Mouse (Mus musculus): ENCODE data around the gene Tmem88. TPM values are rescaled to one million over a fixed set of nuclear protein-coding genes. Genes with fewer than 3 reads are reported as not detected.
"Not testable (repeated sequence)": the region's sequence is repeated elsewhere in the genome, so short reads cannot be mapped to it uniquely, and the experiment has no call there.

The Tmem88 gene
- polyA plus RNA-seq, 1 experiment, result 25.4 TPM

DNA sequence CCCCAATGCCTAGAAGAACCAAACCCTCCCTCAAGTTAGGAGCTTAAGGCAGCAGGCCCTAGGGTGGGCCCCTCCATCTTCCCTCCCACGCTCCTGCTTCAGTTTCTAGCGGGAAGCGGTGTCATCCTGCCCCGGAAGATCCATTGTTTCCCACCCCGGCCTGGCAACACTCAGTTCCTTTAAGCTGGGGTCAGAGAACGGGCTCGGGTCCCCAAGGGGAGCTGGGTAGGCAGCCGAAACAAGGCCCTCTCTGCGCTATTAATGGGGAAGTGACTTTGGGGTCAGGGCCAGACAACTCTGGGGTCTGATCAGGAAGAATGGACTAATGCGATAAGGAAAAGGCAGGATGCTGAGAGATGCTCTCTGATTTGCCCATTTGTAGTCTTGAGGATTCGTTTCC is 1.3 kb downstream of the Tmem88 start:
- Histone ChIP-seq H3K4me3 (ENCODE audit: insufficient read depth, low read depth, low read length) (peak overlapping the region; percentile 75), H3K27ac (ENCODE audit: insufficient read depth, low read depth, low read length) (peak overlapping the region; percentile 65), H3K4me1 (ENCODE audit: control insufficient read depth, insufficient read depth, low read length) (peaks cover 3% of the 10 kb centered on the region; the same call in 1 of the 2 replicates), H3K36me3 (ENCODE audit: control insufficient read depth, insufficient read depth, low read length) (no peaks in the 10 kb centered on the region), H3K27me3 (replicated peaks; ENCODE audit: control insufficient read depth, insufficient read depth, low read length) (no peaks in the 10 kb centered on the region)
- DNase-seq, result peak; percentile 82
- no peak for TF ChIP-seq POLR2A (IDR thresholded peaks at IDR 0.05; ENCODE audit: low read depth, low read length)
- no peak for TF ChIP-seq CTCF (conservative IDR thresholded peaks at IDR 0.05; ENCODE audit: insufficient read depth, insufficient read length, low read depth, low read length)
- 40% methylated on average over 11 of the region's 11 CpGs for WGBS

DNA sequence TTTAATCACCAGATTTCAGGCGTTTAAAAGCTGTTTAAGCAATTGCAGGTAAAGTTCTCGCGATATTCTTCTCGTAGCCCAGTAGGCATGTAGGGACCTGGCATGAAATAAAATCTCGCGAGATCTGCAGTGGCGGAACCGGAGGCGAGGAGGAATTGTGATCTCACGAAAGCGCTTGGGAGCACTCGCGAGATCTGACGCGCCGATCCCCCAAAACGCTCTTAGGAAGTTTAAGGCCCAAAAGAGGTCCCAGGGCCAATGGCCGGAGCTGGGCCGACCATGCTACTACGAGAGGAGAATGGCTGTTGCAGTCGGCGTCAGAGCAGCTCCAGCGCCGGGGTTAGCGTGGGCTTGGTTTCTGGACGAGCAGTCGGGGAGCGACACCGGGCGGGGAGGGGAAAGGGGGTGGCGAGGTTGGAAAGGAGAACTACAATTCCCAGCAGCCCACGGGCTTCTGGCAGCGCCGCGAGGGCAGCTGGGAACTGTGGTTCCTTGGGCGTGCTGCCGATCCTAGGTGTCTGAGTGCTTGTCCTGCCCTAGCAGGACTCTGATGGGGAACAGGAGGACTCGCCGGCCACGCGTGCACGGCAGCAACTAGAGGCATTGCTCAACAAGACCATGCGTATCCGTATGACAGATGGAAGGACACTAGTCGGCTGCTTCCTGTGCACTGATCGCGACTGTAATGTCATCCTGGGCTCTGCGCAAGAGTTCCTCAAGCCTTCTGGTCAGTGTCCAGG is 2.2 kb downstream of the Tmem88 start:
- peak; percentile 62 for TF ChIP-seq POLR2A (IDR thresholded peaks at IDR 0.05; ENCODE audit: low read depth, low read length)
- no peak for TF ChIP-seq CTCF (conservative IDR thresholded peaks at IDR 0.05; ENCODE audit: insufficient read depth, insufficient read length, low read depth, low read length)
- Histone ChIP-seq H3K27me3 (replicated peaks; ENCODE audit: control insufficient read depth, insufficient read depth, low read length) (no peaks in the 10 kb centered on the region), H3K36me3 (ENCODE audit: control insufficient read depth, insufficient read depth, low read length) (no peaks in the 10 kb centered on the region), H3K4me1 (ENCODE audit: control insufficient read depth, insufficient read depth, low read length) (peaks cover 3% of the 10 kb centered on the region; the same call in 1 of the 2 replicates), H3K27ac (ENCODE audit: insufficient read depth, low read depth, low read length) (peak overlapping the region; percentile 99), H3K4me3 (ENCODE audit: insufficient read depth, low read depth, low read length) (peak overlapping the region; percentile 75)
- under 1% methylated on average over 48 of the region's 48 CpGs for WGBS
- peak; percentile 99 for DNase-seq

DNA sequence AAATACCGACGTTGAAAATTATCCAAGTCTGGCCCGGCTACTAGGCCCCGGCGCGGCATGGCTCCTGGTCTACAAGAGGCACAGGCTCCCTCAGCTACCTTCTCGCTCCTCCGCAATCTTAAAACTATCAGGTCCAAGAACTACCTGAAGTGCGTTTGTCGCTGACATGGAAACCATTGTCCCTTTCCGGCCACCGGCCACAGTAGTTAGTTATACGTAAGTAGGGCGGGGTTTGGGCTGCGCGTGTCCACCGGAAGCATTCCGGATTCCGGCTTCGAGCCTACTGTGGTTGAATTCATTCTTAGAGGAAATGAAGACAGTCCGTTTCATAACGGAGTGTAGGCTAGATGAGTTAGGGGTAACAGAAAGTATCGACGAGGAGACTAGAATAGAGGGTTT is 2.8 kb downstream of the Tmem88 start, which contains the start of the genes Naa38 and Cyb5d1:
Gene Naa38 (plus strand): TSS at position 253 of the 399 bp plus-strand sequence.
Gene Cyb5d1 (minus strand): TSS at position 397 of the 399 bp plus-strand sequence.
- H3K4me1 ChIP-seq (ENCODE audit: control insufficient read depth, insufficient read depth, low read length); H3K36me3 ChIP-seq (ENCODE audit: control insufficient read depth, insufficient read depth, low read length); H3K27me3 ChIP-seq (replicated peaks; ENCODE audit: control insufficient read depth, insufficient read depth, low read length): not testable (repeated sequence)
- H3K27ac ChIP-seq (ENCODE audit: insufficient read depth, low read depth, low read length), result peak within 1 kb of the TSS; percentile 99
- peak within 1 kb of the TSS; percentile 91 for H3K4me3 ChIP-seq (ENCODE audit: insufficient read depth, low read depth, low read length)
- under 1% methylated on average over 24 of the region's 24 CpGs for WGBS
- DNase-seq, result peak; percentile 97

DNA sequence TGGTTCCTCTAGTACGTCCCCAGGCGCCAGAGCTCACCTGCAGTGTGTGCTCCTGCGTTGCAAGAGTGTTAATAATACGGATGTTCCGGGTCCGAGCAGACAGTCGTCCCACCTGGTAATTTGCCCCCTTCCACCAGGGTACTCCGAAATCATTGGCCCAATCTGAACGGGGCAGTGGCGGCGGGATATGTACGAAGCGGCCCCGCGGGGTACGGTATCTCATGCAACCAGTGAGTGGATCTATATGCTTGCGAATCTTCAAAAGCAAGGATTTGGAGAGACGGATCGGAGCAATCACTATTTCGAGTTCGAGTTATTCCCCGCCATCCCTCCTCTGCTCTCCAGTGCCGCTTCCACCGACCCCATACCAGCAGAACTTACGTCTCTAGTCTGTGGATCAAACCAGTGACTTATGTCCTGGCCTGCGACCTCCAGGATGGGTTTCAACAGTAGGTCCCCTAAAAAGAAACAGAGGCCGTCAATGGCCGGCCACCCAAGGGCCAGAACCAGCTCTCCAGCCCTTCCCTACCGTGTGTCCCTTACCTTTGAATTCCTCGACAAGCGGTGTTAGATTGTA is 3.4 kb downstream of the Tmem88 start:
- Histone ChIP-seq H3K27ac (ENCODE audit: insufficient read depth, low read depth, low read length) (peak overlapping the region; percentile 66), H3K4me3 (ENCODE audit: insufficient read depth, low read depth, low read length) (peak overlapping the region; percentile 91)
- under 1% methylated on average over 31 of the region's 31 CpGs for WGBS
- not testable (repeated sequence) for H3K27me3 ChIP-seq (replicated peaks; ENCODE audit: control insufficient read depth, insufficient read depth, low read length); DNase-seq; H3K4me1 ChIP-seq (ENCODE audit: control insufficient read depth, insufficient read depth, low read length); H3K36me3 ChIP-seq (ENCODE audit: control insufficient read depth, insufficient read depth, low read length)

DNA sequence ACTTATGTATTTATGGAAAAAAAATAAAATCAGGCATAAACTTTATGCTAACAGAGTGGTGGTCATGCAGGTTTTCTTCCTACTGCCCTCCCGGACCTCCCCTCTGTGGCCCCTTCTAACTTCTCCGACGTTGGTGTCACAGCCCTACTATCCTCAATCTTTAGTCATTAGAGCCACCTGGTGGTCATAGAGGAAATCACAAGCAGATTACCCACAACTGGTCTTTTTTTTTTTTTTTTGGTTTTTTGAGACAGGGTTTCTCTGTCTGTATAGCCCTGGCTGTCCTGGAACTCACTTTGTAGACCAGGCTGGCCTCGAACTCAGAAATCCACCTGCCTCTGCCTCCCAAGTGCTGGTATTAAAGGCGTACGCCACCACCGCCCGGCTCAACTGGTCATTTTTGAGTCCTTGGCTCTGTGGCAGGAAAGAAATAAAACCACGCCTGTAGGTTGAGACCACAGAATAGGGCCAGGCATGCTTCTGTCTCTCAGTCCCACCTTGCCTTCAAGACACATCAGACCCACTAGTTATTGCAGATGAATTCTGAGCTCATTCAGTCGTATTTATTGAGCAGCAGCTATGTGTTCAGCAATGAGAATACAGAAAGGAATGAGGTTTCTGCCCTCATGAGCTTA is 7.5 kb downstream of the Tmem88 start:
- Histone ChIP-seq H3K36me3 (ENCODE audit: control insufficient read depth, insufficient read depth, low read length) (no peaks in the 10 kb centered on the region), H3K4me1 (ENCODE audit: control insufficient read depth, insufficient read depth, low read length) (peaks cover 12% of the 10 kb centered on the region; the same call in 1 of the 2 replicates), H3K4me3 (ENCODE audit: insufficient read depth, low read depth, low read length) (no peak overlapping the region), H3K27me3 (replicated peaks; ENCODE audit: control insufficient read depth, insufficient read depth, low read length) (no peaks in the 10 kb centered on the region), H3K27ac (ENCODE audit: insufficient read depth, low read depth, low read length) (no peak overlapping the region)
- TF ChIP-seq CTCF (conservative IDR thresholded peaks at IDR 0.05; ENCODE audit: insufficient read depth, insufficient read length, low read depth, low read length) (peak; percentile 51), POLR2A (IDR thresholded peaks at IDR 0.05; ENCODE audit: low read depth, low read length) (no peak)
- DNase-seq, result peak; percentile 84
- WGBS, result 48% methylated on average over 10 of the region's 10 CpGs

DNA sequence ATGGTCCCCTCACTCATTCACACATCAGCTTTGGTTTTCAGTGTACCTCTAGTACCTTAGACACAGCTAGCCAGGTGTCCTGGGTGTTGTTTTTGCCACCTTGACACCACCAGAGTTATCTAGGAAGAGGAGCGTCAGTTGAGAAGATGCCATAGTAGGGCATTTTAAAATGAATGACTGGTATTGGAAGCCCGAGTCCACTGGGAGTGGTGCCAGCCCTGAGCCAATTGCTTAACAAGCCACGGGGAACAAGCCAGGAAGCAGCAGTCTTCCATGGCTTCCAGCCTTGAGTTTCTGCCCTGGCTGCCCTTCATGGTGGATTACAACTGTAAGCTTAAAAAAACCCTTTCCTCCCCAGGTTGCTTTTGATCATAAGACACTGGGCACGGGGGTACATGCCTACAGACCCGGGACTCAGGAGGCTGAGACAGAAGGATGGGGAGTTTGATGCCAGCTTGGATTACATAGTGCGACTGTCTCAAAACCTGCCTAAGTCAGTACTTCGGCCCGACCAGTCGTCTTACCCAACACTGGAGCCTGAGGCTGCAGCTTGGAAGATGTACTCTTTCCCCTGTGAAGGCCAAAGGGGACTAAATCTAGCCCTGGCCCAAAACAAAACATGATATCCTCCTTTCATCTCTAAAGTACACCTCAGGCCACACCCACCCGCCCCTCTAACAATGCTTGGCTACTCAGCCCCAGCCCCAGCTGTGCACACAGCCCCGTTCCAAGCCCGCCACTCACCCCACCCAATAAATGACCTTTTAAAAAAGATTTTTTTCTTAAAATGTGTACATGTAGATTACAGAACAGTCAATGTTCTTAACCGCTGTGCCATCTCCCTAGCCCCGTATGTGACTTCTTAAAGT is 8.3 kb downstream of the Tmem88 start:
- WGBS, result 39% methylated on average over 14 of the region's 14 CpGs
- DNase-seq, result peak; percentile 78
- no peaks in the 10 kb centered on the region for H3K27me3 ChIP-seq (replicated peaks; ENCODE audit: control insufficient read depth, insufficient read depth, low read length)
- no peak for TF ChIP-seq CTCF (conservative IDR thresholded peaks at IDR 0.05; ENCODE audit: insufficient read depth, insufficient read length, low read depth, low read length)
- TF ChIP-seq POLR2A (IDR thresholded peaks at IDR 0.05; ENCODE audit: low read depth, low read length), result no peak
- H3K4me1 ChIP-seq (ENCODE audit: control insufficient read depth, insufficient read depth, low read length), result peaks cover 15% of the 10 kb centered on the region; the same call in 1 of the 2 replicates
- H3K4me3 ChIP-seq (ENCODE audit: insufficient read depth, low read depth, low read length), result no peak overlapping the region
- H3K27ac ChIP-seq (ENCODE audit: insufficient read depth, low read depth, low read length), result no peak overlapping the region
- no peaks in the 10 kb centered on the region for H3K36me3 ChIP-seq (ENCODE audit: control insufficient read depth, insufficient read depth, low read length)

Measured in kidney, adult 2 months (tissue).